Mouse (Mus musculus): ENCODE measurements around the gene Reg3g. TPM values are rescaled to one million over a fixed set of nuclear protein-coding genes. Genes with fewer than 3 reads are reported as not detected.
A peak's percentile ranks its signal among the peaks of the same experiment; 100 is the strongest.

Reg3g gene
- polyA plus RNA-seq (2015; fragmentation: Nextera tagmentation; extraction: Ambion mirVana), result 0.16 TPM in 1 of 2 replicates, not detected in the other

DNA sequence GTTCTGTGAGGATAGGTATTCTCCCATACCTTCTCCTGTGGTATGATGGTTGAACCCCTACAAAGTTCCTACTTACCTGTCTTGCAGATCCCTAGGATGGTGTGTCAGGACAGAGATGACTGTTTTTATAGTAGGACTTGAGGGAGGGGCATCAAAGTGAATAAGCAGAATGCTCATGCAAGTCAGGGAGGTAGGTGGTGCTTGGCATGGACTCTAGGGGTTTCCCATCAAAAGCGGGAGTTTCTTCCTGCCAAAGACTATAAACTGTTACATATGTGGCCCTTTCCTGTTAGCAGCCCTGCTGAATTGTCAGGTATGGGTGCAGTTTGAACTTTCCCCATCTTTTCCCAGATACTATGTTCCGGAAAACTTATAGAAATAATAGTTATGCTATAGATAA lies at the start of gene Reg3g:
TSS of gene Reg3g (minus strand) at position 101 of the 400 bp plus-strand sequence.
- Histone ChIP-seq H3K36me3 (ENCODE audit: insufficient read depth, low read length) (no peaks in the 10 kb centered on the region), H3K4me3 (replicated peaks; ENCODE audit: low read depth, low read length) (no peak within 1 kb of the TSS), H3K27me3 (ENCODE audit: insufficient read depth, low read length) (no peaks in the 10 kb centered on the region), H3K9ac (ENCODE audit: low read depth, low read length) (no peak within 1 kb of the TSS), H3K4me1 (replicated peaks; ENCODE audit: insufficient read depth, low read length) (no peaks in the 10 kb centered on the region), H3K4me2 (ENCODE audit: low read length) (no peak within 1 kb of the TSS), H3K9me3 (replicated peaks; ENCODE audit: low read length) (no peaks in the 10 kb centered on the region), H3K27ac (no peak within 1 kb of the TSS)
- TF ChIP-seq CTCF (IDR thresholded peaks at IDR 0.05; ENCODE audit: low read depth), result no peak
- 91% methylated on average over 2 of the region's 2 CpGs for WGBS
- no peak for ATAC-seq (replicated peaks; ENCODE audit: low FRiP score, low read depth)
- DNase-seq (ENCODE audit: low spot score), result no peak

GRCm38 (mm10) chr6:78515777-78516446 lies 47.2 kb upstream of the Reg3g start:
- WGBS, result 74% methylated on average over 3 of the region's 3 CpGs
- no peaks in the 10 kb centered on the region for H3K4me1 ChIP-seq (replicated peaks; ENCODE audit: insufficient read depth, low read length)
- ATAC-seq (replicated peaks; ENCODE audit: low FRiP score, low read depth) (no peak), DNase-seq (ENCODE audit: low spot score) (peak; percentile 18)
- H3K36me3 ChIP-seq (ENCODE audit: insufficient read depth, low read length), result no peaks in the 10 kb centered on the region
- H3K27ac ChIP-seq, result no peak overlapping the region
- no peak overlapping the region for H3K4me3 ChIP-seq (replicated peaks; ENCODE audit: low read depth, low read length)
- H3K27me3 ChIP-seq (ENCODE audit: insufficient read depth, low read length), result no peaks in the 10 kb centered on the region
- H3K9ac ChIP-seq (ENCODE audit: low read depth, low read length), result no peak overlapping the region
- TF ChIP-seq CTCF (IDR thresholded peaks at IDR 0.05; ENCODE audit: low read depth), result peak; percentile 64
- H3K9me3 ChIP-seq (replicated peaks; ENCODE audit: low read length), result no peaks in the 10 kb centered on the region
- H3K4me2 ChIP-seq (ENCODE audit: low read length), result no peak overlapping the region

DNA sequence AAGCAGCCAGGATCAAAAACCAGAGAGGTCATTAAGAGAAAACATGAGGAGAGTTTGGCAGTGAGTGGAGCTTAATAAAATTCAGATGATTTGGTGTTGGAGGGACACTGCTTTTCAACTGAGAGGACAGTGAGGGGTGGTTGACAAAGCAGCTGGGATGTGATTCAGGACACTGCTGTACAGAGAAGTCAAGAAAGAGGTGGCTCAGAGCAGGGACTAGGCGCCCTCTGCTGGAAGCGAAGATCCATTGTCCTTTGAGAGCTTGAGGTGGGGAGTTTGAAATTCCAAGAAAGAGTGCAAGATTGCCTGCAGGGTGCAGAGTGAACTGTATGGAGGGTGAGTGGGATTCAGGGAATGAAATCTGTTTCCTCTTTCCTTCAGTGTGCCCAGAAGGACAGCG lies 44.2 kb upstream of the Reg3g start:
- WGBS, result 7% methylated on average over 3 of the region's 3 CpGs
- TF ChIP-seq CTCF (IDR thresholded peaks at IDR 0.05; ENCODE audit: low read depth), result peak; percentile 85
- Histone ChIP-seq H3K4me1 (replicated peaks; ENCODE audit: insufficient read depth, low read length) (no peaks in the 10 kb centered on the region), H3K9ac (ENCODE audit: low read depth, low read length) (no peak overlapping the region), H3K4me3 (replicated peaks; ENCODE audit: low read depth, low read length) (no peak overlapping the region), H3K27ac (no peak overlapping the region), H3K4me2 (ENCODE audit: low read length) (no peak overlapping the region), H3K9me3 (replicated peaks; ENCODE audit: low read length) (no peaks in the 10 kb centered on the region), H3K36me3 (ENCODE audit: insufficient read depth, low read length) (no peaks in the 10 kb centered on the region), H3K27me3 (ENCODE audit: insufficient read depth, low read length) (no peaks in the 10 kb centered on the region)
- DNase-seq (ENCODE audit: low spot score), result peak; percentile 79
- peak; percentile 29; the same call in 1 of the 2 replicates for ATAC-seq (replicated peaks; ENCODE audit: low FRiP score, low read depth)

- Histone ChIP-seq H3K27me3 (ENCODE audit: insufficient read depth, low read length) (no peaks in the 10 kb centered on the region), H3K9me3 (replicated peaks; ENCODE audit: low read length) (no peaks in the 10 kb centered on the region), H3K36me3 (ENCODE audit: insufficient read depth, low read length) (no peaks in the 10 kb centered on the region), H3K4me1 (replicated peaks; ENCODE audit: insufficient read depth, low read length) (no peaks in the 10 kb centered on the region), H3K4me3 (replicated peaks; ENCODE audit: low read depth, low read length) (no peak overlapping the region), H3K27ac (no peak overlapping the region), H3K9ac (ENCODE audit: low read depth, low read length) (no peak overlapping the region), H3K4me2 (ENCODE audit: low read length) (no peak overlapping the region)
- TF ChIP-seq CTCF (IDR thresholded peaks at IDR 0.05; ENCODE audit: low read depth), result peak; percentile 51
- DNase-seq (ENCODE audit: low spot score) (peak; percentile 21), ATAC-seq (replicated peaks; ENCODE audit: low FRiP score, low read depth) (no peak)
- WGBS, result 52% methylated on average over 3 of the region's 3 CpGs
Measured at GRCm38 (mm10) chr6:78510173-78510900, 41.7 kb upstream of the Reg3g start.

DNA sequence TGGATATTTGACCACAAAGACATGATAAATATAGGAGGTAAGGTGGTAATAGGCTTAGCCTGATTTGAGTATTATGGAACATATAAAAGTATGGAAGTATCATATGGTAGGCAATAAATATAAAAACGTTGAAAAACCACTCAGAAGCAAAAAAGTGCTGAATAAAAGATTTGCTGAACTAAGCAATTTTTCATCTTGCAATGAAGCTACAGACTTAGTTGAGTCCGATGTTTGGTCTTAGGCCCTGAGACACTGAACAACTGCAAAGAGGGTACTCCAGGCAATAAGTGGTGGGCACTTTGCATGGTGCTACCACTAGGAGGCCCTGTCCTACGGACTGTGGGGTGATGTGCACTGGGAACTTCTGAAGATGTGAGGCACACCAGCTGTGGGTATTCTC lies 37.1 kb upstream of the Reg3g start:
- no peak for DNase-seq (ENCODE audit: low spot score)
- Histone ChIP-seq H3K4me2 (ENCODE audit: low read length) (no peak overlapping the region), H3K27me3 (ENCODE audit: insufficient read depth, low read length) (no peaks in the 10 kb centered on the region), H3K36me3 (ENCODE audit: insufficient read depth, low read length) (no peaks in the 10 kb centered on the region), H3K27ac (no peak overlapping the region), H3K9ac (ENCODE audit: low read depth, low read length) (no peak overlapping the region), H3K9me3 (replicated peaks; ENCODE audit: low read length) (no peaks in the 10 kb centered on the region), H3K4me3 (replicated peaks; ENCODE audit: low read depth, low read length) (no peak overlapping the region), H3K4me1 (replicated peaks; ENCODE audit: insufficient read depth, low read length) (no peaks in the 10 kb centered on the region)
- no peak; the same call in 1 of the 2 replicates for TF ChIP-seq CTCF (IDR thresholded peaks at IDR 0.05; ENCODE audit: low read depth)
- WGBS, result 65% methylated on average over 3 of the region's 3 CpGs
- ATAC-seq (replicated peaks; ENCODE audit: low FRiP score, low read depth), result no peak

- H3K4me1 ChIP-seq (replicated peaks; ENCODE audit: insufficient read depth, low read length), result no peaks in the 10 kb centered on the region
- TF ChIP-seq CTCF (IDR thresholded peaks at IDR 0.05; ENCODE audit: low read depth), result no peak
- no peaks in the 10 kb centered on the region for H3K9me3 ChIP-seq (replicated peaks; ENCODE audit: low read length)
- no peaks in the 10 kb centered on the region for H3K36me3 ChIP-seq (ENCODE audit: insufficient read depth, low read length)
- H3K4me2 ChIP-seq (ENCODE audit: low read length), result no peak overlapping the region
- no peaks in the 10 kb centered on the region for H3K27me3 ChIP-seq (ENCODE audit: insufficient read depth, low read length)
- ATAC-seq (replicated peaks; ENCODE audit: low FRiP score, low read depth), result no peak
- WGBS, result 80% methylated on average over 3 of the region's 3 CpGs
- no peak overlapping the region for H3K27ac ChIP-seq
- H3K9ac ChIP-seq (ENCODE audit: low read depth, low read length), result no peak overlapping the region
- DNase-seq (ENCODE audit: low spot score), result no peak
- no peak overlapping the region for H3K4me3 ChIP-seq (replicated peaks; ENCODE audit: low read depth, low read length)
Measured at GRCm38 (mm10) chr6:78494633-78495032, 26.0 kb upstream of the Reg3g start.
